Mouse (Mus musculus) adrenal gland, postnatal 10 days (tissue): Measurements from ENCODE around the gene Gsg1l. TPM values are rescaled to one million over a fixed set of nuclear protein-coding genes. Genes with fewer than 3 reads are reported as not detected.

Experiments
- DNase-seq: peaks from one replicate; pipeline ENCODE4 v3.0.0; 2021; ENCODE audit warnings: mixed read lengths
- total RNA-seq, 2 experiments: library from RNA; stranded (reverse); gene quantifications; 2 replicates each; pipeline ENCODE4 v1.2.3; 2021

The Gsg1l gene
- total RNA-seq, 2 experiments from 2014 or later, result 7.2 to 8.7 TPM

DNA sequence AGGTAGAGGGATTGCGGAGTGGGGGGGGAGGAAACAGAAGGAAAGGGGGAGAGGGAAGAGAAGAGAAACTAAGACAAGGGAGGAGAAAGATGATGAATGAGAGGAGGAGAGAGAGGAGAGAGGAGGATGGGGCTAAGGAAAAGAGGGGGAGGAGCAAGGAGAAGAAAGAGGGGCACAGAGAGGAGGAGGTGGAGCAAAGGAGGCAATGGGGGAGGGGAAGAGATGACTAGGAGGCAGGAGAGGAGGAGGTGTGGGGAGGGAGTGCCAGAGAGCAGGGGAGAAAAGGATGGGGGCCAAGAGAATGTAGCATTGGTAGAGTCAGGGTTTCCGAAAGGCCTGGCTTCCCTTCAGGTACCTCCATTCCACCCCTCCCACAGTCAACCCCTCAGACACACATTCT lies 147.9 kb downstream of the Gsg1l start:
- no peak for DNase-seq

DNA sequence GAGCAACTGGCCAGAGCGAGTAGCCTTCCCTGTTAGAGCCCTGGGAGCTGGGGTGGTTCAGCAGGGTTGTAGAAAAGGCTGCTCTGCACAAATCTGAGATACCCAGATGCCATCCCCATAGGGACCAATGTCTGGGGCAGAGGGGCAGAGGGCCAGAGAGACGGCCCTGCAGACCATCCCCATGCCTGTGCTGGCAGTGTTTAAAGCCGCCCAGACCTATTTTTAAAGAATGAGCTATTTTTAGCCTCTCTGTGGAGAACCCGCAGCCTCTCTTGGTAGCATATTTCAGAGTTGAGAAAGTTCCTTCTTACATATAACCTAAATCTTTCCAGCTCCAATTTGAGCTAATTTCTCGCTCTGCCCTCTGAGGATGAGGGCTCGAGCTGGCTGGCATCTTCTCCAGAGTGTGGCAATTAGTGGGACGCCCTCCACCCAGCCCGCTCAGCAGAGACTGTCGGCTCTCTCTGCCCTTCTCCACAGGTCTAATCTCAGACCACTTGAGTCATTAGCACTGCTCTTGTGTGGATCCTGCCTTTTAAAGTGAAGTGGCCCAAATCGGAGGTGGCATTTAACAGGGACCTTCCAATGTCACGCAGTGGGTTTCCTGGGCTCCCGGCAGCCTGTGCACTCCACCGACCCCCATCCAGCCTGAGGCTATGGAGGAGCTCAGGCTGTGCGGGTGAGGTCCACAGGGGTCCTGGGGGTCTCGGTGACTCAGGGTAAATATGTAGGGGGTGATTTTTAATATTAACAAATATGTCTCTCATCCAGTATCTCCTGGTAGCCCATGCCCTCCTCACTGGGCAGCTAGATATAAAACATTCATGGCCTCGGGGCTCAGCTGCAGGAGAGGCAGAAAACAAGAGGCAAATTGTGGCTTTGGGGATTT lies 148.6 kb downstream of the Gsg1l start:
- peak; percentile 15 for DNase-seq

DNA sequence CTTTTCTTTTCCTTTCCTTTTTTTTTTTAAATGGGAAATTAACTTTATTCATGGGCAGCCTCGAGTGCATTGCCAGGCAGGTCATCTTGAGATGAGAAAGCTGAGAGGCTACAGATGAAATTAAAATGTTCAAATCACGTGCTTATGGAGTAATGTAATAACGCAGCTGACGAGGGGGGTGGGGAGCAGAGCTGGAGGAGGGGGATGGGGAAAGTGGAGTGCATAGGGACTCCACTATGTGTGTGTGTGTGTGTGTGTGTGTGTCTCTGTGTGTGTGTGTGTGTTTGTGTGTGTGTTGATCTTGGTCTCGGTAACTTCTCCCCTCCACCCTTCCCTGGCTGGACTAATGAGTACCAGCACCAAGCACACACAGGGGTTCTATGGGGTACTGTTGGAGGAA lies 150.6 kb downstream of the Gsg1l start:
- no peak for DNase-seq

DNA sequence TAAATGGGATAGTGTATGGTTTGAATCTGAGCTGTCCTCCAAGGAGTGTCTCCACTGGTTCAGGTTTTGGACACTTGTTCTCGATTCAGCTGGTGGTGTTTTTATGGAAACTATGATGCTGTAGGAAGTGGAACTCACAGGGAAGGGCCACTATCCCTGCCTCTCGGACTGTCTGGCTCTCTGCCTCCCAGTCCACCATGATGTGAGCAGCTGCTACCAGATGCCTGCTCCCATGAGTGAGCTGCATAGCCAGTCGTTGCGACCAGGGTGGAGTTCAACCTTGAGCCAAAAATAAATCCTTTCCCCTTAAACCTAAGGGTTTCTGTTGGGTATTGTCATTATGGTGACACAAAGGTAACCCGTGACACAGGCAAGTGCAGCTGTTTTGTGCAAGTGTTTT lies 158.2 kb downstream of the Gsg1l start:
- no peak for DNase-seq

DNA sequence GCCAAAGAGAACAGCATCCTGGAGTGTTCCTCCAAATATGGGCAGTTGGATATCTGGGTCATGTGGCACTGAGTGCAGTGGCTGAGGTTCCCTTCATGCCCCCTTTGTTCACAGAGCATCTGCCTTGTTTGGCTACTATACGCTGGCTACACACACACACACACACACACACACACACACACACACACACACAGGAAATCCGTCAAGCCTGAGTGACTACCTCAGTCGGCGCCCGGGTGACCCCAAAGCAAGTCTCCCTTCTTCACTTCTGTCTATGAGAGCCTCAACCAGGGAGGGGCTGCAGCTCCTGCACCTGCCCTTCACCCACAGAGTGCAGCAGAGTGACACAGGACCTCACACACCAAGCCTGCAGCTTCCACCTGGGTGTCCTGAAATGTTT lies 161.4 kb downstream of the Gsg1l start:
- DNase-seq, result no peak

DNA sequence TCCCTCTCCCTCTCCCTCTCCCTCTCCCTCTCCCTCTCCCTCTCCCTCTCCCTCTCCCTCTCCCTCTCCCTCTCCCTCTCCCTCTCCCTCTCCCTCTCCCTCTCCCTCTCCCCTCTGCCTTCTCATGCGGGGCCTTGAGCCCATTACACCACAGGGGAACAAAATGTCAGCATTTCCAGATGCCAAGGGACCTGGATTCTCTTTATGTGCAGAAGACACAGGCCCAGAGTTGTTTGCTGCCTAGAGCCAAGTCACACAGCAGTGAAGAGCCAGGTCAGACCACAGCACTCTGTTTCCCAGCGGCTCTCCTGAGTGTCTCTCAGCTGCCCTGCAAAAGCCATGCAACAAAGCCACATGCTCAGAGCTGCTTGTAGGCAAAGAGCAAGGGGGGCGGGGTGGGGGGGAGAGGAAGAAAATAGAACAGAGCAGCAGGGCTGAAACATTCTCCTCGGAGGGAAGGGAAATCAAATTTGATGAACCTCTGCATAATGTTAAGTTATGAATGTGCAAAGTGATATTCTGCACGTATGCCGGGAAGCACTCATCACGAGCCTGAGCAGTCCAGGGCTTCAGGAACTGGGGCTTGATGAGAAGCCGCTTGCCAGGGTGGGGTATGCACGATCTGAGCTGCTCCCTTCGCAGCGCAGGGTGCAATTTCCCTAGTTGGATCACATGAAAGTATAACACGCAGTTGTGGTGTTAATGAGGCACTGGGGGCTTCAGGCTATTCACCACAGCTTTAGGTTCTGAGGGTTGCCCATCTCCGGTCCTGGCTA lies 181.6 kb downstream of the Gsg1l start:
- no peak for DNase-seq

DNA sequence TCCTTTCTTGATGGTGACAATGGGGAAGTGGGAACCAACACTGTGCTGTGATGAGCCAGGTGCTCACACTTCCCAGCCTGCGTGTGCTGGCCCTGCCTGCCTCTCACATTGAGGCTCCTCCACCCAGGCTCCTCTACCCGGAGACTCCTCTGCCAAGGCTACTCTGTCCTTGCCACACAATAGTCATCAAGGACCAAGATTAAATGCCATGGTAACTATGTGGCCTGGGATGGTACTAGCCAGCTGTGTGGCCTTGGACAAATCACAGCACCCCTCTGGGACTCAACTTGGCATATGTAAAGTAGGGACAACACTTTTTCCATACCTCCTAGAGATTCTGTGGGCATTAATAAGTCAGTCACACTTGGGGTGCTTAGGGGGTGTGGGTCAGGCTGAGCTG lies 182.3 kb downstream of the Gsg1l start:
- DNase-seq, result peak; percentile 62

DNA sequence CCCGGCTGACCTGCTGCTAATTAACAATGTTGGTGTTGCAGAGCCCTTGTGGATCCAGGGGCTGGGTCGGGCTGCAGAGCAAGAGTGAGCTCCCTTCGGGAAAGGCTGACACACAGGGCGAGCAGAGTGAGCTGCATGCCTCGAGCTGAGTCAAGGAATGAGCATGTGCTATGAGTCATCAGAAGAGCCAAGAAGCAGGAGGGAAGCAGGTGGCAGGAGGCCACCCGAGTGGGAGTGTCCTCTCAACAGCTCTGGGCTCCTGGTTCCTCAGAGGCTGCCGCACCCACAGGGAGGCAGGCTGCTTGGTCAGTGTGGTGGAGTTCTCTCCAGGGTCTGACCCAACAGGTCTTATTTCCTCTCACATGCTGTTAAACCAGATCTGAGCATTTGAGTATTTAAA lies 183.2 kb downstream of the Gsg1l start:
- DNase-seq, result peak; percentile 77

DNA sequence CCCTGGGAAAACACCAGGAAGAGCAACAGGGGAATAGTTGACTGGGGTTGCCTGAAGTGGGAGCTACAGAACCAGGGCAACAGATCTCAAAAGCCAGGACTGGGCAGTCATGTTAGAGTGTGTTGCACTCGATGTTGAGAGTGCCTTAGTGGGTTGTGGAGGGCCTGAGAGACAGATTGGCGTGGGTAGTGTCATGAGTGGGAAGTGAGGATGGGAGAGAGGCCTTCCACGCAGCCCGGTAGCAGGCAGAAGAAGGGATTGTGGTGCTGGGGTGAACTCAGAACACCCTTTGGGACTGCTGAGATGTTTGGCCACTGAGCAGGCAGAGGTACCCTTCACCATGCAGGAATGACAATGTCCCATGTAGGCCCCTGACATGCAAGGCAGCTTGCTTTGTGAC lies 185.2 kb downstream of the Gsg1l start:
- DNase-seq, result no peak

DNA sequence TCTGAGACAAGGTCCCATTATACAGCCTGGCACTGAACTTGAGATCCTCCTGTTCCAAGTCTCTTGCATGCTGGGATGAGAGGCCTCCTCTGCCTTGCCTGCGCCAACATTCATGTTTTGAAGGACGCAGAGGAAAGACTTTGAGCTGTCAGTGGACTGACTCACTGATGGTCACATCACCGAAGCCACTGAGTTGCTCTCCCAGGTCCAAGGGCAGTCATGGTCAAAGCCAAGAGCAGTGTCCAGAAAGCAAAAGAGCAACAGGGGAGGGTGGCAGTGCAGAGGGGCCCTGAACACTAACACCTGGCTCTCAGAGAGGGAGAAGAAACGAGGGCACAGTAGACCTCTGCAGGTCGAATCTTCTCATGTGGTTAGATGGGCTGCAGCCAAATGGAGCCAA lies 188.6 kb downstream of the Gsg1l start:
- peak; percentile 38 for DNase-seq

DNA sequence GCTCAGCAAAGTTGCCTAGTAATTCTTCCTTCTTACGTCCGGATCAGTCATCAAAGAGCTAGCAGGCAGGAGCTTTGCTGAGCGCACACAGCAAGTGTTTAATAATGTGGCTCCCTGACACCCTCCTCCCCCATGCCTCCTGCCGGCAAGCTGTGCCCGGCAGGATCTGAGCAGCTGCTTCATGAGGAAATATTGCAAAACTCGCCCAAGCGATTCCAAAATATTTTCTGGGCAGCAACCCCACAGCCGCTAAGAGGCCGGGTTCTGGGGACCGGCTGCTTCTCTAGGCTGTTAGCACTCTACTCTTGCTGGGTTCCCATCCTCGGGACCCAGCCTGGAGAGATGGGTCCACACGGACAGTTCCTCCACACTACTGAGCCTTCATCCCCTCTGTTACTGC lies 193.8 kb downstream of the Gsg1l start:
- DNase-seq, result peak; percentile 45

DNA sequence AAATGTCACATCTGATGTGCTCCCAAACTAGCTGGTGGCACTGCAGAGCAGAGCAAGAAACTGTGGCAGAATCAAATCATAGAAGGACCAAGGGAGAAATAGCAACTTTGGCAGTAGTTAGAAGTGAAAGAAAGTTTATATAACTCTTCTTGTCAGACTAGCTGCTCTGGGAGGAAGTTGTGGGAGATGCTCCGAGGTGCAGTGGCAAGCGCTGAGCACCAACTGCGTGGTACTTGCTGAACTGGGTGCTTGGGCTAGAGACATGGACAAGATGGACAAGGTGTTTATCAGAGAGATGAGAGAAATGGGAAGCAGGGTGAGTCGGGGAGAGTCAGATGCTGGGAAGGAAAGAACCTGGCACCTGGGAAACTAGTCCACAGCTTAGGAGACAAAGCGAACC lies 194.4 kb downstream of the Gsg1l start:
- DNase-seq, result no peak

DNA sequence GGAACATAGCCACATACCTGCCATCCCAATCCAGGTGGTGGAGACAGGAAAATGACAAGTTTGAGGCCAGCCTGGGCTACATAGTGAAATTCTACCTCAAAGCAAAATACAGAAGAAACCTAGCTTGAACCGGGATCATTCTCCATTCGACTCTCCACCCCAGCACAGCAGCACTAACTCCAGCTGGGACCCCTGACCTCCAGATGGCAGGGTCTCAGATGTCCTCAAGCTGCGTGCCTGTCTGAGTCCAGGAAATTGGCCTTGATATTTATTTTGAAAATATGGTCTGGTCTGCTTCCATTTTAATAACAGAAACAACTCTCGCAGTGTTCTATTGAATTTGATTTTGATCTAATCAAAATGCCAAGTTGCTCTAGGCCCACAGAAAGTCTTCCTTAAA lies 195.1 kb downstream of the Gsg1l start:
- no peak for DNase-seq

DNA sequence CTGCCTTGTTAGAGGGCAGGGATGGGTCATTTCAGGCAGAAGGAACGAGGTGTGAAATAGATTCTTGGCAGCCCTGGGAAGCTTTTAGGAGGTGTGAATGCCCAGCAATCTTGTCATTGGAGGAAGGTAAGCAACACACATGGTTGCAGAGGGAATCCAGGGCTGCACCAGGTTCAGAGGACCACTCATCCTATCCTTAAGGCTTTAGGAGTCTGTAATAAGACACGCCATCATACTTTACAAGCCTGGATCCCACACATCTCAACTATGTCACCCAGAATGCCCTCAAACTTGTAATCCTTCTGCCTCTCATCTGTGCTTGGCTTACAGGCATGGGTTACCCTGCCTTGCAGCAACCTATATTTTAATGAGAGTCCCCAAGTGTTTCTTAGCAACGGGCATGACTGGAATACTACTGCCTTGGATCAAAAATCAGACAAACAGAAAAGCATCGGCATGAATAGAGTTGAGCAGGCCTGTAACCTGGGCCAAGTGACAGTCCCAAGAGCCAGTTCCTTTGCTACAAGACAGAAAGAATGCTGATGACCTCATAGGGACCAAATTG lies 196.0 kb downstream of the Gsg1l start:
- no peak for DNase-seq

DNA sequence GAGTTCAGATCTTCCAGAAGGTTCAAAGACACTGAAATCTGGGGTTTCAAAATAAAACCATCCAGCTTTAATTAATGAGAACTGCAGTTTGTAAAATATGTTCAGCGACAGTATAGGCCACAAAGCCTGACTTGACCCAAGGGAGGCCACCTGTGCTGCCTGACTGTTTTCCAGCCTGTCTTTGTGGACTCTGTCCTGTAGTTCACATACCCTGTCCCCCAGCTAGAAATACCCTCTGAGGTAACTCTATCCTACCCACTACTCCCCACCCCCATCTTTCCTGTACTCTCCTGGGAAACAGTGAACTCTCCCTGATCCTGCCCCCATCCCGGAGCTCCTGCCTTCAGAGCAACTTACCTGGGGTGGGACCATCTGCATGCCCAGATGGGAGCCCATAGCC lies 199.0 kb downstream of the Gsg1l start:
- no peak for DNase-seq

DNA sequence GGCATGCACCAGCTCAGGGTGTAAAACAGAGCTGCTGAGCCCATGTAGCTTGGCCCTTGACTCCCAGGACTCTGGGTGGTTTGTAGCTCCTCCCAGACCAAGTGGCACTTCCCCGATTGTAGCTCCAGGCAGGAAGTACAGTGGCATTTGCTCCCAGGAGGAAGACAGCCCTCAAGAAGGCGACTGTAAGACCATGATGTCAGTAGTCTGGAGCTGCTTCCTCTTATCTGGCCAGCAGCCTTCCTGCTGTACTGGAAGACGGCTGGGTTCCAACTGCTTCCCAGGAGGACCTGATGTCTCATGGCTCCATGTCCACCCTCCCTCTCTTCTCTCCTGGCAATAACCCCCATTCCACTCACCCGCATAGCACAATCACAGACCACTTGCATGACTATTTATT lies 204.2 kb downstream of the Gsg1l start:
- no peak for DNase-seq

DNA sequence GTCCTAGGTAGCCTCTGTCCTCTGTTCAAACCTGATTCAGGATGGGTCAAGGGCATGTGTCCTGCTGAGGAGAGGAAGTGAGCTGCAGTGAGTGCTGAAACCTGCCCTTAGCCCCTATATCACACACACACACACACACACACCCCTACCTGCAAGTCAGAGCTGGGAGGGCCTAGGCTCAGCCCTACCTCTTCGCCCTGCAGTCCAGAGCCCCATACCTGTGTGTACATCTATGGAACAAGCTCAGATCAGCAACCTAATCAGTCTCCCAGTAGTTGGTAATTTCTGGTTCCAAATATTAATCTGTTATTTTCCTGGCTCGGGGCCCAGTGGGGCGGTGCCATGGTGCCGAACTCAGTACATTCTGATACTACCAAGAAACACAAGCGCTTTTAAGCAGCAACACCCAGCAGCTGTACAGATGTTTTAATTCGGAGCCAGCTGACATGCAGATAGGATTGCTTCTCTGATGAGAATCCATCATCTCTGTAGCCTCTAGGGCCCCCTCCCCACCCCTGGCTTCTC lies 208.2 kb downstream of the Gsg1l start:
- peak; percentile 64 for DNase-seq

DNA sequence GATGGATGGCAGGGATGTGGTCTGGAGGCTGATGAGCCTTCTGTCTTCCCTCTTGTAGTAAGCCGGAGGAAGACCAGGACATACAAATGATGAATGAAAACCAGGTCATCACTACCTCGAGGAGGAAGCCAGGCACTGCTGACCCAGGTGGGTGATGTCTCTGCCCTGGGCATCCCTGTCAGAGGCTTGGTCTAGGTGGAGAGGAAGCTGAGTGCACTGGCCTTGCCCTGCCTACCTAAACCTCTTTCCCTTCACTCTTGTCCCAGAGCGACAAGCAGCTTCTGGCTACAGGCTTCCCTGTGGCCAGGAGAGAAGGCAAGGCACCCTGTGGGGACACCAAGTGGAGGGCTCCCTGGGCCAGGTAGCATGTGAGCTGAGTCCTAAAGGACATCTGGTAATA lies 209.3 kb downstream of the Gsg1l start:
- DNase-seq, result no peak

DNA sequence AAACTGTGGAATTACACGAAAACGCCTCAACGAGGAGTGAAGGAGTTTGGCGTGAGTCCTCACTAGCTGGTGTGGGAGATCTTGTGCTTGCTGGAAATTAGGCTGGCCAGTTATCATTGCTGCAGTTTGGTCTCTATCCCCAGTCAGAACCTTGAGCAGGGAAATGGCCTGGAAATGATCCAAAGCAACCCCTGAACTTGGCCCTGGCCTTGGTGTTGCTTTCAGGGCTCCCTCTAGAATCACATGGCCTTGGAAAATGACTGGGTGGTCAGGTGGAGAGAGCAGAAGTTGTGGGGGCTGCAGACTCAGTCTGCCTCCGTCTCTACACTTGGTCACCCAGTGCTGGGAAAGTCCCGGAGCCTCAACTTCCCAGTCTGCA lies 210.0 kb downstream of the Gsg1l start:
- DNase-seq, result peak; percentile 41

DNA sequence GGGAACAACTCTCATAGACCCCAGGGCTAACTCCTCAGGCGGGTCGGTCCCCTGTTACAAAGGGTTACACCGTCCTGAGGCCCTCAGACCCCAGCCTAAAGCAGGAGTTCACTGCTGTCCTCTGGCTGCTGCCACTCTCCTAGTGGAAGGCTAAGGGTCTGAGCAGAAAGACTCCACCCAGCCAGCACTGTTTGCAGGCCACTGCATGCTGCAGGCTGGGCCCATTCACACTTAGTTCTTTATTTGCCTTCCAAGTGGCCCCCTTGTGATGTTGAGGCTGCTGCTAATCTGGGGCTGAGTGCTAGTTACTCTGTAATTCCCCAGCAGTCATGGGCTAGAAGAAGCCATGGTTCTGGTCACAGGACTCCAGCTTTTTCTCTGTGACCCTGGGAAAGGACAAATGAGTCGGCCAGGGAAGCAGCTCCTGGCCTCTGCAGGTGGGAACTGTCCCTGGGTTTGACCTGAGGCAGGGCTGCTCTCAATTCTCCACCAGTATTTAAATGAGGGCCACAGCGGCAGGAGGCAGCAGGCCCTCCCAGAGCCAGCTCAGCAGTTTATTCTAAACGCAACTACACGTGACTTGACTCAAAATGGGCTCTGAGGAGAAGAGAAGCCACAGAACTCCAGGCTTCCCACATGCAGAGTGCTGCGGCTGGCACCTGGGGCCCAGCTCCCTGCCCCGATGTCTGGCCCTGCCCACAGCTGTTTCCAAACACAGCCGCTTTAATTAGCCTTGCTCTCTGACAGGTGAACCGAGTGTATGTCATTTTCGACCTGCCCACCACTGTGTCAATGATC lies 210.6 kb downstream of the Gsg1l start:
- no peak for DNase-seq

DNA sequence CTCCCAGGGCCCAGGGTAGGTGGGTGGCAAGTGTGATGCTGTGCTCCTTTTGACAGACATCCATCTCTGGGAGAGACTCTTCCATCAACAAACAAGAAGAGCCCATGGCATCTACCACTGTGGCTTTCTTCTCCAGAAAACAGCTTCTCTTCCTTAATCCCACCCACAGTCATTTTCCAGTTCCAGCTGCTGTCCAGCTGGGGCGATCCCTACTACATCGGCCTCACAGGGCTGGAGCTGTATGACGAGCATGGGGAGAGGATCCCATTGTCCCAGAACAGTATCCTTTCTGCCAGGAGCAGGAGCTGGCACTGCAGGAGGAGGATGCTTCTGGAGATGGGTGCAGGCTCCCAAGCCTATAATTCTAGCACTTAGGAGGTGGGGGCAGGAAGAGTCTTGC lies 213.6 kb downstream of the Gsg1l start:
- no peak for DNase-seq

DNA sequence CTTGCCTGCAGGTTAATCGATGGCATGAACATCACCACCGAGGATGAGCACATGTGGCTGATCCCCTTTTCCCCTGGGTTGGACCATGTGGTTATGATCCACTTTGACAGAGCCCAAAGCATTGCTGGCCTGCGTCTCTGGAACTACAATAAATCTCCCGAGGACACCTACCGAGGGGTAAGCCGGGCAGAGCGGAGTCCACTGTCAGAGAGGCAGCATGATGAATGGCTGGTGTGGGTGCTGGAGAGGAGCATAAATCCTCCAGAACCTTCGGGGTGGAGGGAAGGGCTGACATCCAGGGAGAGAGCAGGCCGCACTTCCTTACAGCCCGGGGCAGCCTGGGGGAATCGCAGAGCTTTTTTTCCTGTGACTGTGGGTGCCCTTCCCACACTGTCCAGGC lies 217.0 kb downstream of the Gsg1l start:
- peak; percentile 59 for DNase-seq
